Mouse (Mus musculus) adrenal gland, adult 18-20 months (tissue): ENCODE results near the gene Mapk3. TPM values are rescaled to one million over a fixed set of nuclear protein-coding genes. Genes with fewer than 3 reads are reported as not detected.
A peak's percentile ranks its signal among the peaks of the same experiment; 100 is the strongest.

Experiments
- DNase-seq, 2 experiments: peaks; one replicate each; pipeline ENCODE4 v3.0.0; 2021 to 2022; ENCODE audit warnings: low spot score in 2 of 2
- total RNA-seq, 2 experiments: library from RNA; stranded (reverse); gene quantifications; 1 replicate in 1 of 2; 2 replicates in 1 of 2; pipeline ENCODE4 v1.2.3; 2021

Gene Mapk3
- total RNA-seq, 2 experiments from 2014 or later, result 123 to 131 TPM

DNA sequence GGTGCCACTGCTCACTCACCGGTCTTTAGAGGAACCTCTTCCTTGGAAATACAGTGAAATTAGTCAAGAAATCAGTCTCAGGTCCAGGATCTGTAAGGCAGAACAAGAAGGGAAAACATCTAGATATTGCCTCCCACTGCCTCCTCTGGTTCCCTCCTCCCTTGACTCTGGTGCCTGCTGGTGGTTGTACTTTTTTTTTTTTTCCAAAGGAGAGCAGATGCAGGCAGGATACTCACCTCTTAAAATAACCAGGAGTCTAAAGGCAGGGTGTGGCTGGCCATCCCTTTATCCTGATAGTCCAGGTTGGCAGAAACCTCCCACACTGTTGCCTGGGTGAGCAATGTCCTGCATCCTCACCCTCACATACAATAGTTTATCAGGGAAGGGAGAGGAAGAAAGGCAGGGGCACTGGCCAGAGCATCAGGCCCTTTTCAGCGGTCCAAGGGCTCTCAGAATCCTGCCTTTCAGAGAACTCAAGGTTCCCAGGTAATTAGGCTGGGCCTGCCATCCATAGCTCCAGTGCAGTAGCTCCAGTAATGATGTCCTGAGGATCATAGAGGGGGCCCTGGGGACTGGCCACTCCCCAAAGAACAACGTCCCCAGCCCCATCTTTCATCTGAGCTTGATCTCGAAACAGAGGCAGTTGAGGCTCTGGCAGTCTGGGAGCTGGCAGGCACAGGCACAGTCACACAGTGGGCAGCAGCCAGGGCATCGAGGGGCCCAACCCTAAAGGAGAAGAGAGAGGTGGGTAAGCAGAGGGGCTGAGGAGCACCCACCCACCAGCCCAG is 41.1 kb downstream of the Mapk3 start:
- DNase-seq, result no peak

DNA sequence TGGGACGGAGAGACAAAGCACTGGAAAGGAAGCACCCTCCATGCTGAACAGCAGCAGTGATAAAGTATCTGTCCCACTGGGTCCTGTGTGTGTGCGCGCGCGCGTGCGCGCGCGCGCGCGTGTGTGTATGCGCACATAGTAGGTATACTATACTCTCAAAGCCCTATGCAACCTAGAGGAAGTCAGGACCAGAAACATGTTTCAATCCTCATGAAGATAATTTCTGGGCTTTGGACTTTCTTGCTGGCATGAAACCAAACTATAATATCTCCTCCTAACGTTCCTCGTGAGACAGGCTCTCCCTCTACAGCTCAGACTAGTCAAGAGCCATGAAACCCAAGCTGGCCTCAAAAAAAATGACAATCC is 41.6 kb downstream of the Mapk3 start:
- no peak for DNase-seq

DNA sequence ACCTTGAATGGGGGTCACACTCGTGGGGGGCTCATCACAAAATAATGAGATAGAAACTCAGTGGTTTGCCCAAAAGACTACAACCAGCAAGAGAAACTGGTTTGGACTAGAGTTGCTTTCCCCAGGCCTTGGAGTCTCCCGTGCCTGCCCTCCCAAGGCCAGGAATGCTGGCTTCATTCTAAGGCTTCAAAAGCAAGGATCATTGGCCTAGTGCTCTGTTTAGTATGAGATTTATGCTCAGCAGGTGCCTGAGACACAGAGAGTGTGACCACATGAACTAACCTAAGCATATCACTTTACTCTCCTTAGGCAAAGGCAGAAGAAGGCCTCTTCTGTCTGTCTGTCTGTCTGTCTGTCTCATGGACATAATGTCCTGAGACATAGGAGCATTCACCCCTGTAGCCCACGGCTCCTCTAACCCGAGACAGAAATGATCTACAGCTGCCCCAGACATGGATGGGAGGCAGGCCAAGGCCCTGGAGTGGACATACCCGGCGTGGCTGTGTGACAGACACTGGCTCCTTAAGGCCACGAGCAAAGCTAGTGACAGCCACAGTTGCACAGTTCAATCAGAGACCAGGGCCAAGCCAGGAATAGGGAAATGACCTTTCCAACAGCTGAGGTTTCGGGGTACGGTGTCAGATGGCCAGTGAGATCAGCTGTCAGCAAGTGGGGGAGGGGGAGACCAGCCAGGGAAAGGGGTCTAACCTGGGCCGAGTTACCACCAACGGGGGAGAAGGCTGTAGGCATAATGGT is 42.9 kb downstream of the Mapk3 start:
- no peak for DNase-seq

DNA sequence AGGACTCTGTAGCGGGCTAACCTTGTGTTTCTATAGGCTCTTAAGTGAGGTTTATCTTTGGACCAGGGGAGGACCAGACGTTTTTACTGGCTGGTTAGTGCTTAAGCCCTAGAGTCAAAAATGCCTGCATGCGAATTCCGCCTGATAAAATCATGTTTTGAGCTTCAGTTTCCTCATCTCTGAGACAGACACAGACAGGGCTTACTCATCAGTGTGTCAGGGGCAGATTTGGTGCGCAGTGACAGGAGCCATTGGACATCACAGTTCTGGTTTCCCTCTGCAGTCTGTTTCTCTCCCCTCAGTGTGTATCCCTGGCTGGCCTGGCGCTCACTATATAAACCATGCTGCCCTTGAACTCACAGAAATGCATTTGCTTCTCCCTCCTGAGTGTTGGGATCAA is 43.8 kb downstream of the Mapk3 start:
- no peak for DNase-seq

DNA sequence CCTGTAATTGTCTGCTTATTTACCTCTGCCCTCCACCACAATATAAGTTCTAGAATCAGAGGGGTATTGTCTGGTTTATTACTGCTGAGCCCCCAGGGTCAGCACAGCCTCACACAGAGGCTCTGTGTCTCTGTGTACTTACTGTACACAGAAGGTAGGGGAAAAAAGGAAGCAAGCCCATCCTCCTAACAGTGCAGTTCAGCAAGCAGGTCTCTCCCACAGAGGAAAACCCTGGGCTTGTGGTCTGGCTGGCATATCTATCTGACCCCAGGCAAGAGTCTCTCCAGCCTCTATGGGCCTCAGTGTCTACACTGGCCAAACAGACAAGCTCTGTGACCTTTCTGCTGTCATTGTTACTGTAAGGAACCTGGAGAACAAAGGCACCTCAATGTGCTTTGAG is 44.4 kb downstream of the Mapk3 start:
- peak in 1 of 2 experiments; percentile 14 for DNase-seq

DNA sequence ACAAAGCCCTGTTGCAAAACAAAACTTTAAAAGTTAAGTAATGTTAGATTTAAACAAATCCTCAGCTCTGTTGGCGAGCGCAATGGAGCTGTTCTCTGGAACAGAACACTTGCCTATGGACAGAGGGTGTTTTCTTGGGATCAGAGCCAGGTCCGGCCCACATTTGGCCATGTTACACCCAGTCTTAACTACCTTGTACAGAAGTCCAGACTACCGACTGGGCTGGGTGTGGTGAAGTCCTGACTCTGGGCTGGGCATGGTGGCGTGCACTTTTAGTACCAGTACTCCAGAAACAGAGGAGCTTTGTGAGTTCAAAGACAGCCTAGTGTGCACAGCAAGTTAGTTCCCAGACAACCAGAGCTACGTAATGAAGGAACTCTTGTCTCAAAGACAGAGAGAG is 47.6 kb downstream of the Mapk3 start:
- DNase-seq, result no peak

DNA sequence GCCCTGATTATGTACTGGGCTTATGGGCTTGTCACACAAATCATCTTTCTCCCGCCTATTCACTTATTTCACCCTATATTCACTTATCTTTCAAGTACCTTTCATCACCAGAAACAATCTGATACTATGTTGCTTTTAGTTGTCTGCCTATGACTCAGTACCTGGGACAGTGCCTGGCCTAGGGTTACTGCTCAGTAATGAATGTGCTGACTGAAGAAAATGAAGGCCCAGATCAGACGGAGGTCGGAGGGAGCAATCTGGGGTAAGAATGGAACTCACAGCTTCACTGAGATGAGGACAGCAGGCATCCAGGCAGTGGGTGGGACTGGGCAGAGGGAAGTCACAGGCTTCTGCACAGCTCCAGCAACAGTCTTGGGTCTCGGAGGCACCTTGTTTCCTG is 48.0 kb downstream of the Mapk3 start:
- no peak for DNase-seq

DNA sequence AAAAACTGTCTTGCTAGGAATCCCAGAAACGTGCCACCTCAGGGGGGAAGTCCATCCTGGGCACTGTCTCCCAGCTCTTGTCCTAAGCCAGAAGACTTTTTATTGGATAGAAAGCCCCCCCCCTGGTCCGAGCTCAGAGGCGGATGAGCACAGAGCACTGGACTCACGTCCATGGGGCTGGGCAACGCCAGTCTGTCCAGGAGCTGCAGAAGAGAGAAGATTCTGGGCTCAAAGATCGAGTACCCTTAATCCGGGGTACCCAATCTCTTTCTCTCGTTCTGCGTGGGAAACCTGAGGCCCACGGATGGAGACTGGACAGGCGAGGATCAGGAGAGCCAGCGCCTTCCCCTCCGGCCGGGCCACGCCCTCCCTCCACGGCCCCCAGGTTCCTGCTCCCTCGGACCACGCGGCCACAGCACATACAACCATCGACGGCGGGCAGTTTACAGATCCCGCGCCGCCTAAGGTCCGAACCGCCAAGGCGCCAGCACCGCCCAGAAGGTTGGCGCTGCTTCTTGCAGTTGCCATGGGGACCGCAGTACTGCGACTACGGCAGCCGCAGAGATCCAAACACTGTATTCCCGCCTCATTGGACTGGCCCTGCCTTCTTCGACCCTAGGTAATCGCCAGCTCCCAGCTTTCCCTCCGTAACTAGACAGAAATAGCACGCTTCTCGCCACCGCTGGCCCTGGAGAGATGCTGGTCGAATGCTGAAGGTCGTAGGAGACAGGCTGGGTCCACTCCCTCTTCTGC is 49.5 kb downstream of the Mapk3 start:
- peak; percentile 73 to 76 for DNase-seq

DNA sequence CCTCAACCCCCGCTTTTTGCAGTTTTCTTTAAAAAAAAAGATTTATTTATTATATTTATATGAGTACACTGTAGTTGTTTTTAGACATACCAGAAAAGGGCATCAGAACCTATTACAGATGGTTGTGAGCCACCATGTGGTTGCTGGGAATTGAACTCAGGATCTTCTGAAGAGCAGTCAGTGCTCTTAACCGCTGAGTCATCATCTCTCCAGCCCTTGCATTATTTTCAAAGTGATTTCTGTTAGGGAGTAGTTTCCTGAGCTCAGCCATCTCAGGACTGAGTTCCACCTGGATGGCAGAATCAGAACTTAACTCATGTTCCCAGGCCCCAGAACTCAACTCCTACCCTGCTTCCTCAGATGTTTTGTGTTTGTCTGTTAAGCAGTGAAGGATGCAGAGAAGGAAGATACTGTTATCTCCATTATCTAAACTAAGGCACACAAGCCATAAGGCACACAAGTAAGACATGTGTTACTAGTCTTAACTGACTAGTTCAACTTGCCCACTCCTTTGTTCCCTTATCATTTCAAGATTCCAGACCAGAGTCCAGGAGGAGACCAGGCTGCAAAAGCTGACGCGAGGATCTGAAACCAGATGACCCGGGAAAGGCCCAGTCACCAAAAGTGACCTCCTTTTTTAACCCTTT is 50.4 kb downstream of the Mapk3 start:
- DNase-seq, result no peak

Other genes starting within 250 kb of the Mapk3 start
- 100 to 1,000 TPM; 199 to 243 TPM for gene Eif3c, start 193.2 kb upstream of the Mapk3 start, total RNA-seq
- gene Apobr, start 174.7 kb upstream of the Mapk3 start, total RNA-seq, result 1 to 10 TPM; 2.4 to 3.2 TPM
- gene Cln3, start 173.8 kb upstream of the Mapk3 start, total RNA-seq, result 10 to 100 TPM; 34.6 to 35.8 TPM
- under 1 TPM in 1 of 2 experiments, not detected in 1; 0.38 TPM for gene Il27, start 164.7 kb upstream of the Mapk3 start, total RNA-seq
- 10 to 100 TPM; 13.6 to 26.7 TPM for gene Nupr1, start 128.7 kb upstream of the Mapk3 start, total RNA-seq
- 10 to 100 TPM; 39.6 to 50.1 TPM for gene Sgf29, start 110.3 kb upstream of the Mapk3 start, total RNA-seq
- 10 to 100 TPM; 48.0 to 52.5 TPM for gene Sult1a1, start 83.2 kb upstream of the Mapk3 start, total RNA-seq
- gene Bola2, start 64.2 kb upstream of the Mapk3 start, total RNA-seq, result 100 to 1,000 TPM in 1 of 2 experiments, 10 to 100 TPM in 1; 98.7 to 105 TPM
- gene Slx1b, start 63.8 kb upstream of the Mapk3 start, total RNA-seq, result 10 to 100 TPM in 1 of 2 experiments, 1 to 10 TPM in 1; 9.9 to 11.1 TPM
- 10 to 100 TPM; 19.0 to 21.7 TPM for gene Coro1a, start 51.8 kb upstream of the Mapk3 start, total RNA-seq
- gene Gdpd3, start 6.7 kb downstream of the Mapk3 start, total RNA-seq, result 1 to 10 TPM; 2.7 to 4.3 TPM
- gene Ypel3, start 17.4 kb downstream of the Mapk3 start, total RNA-seq, result 10 to 100 TPM; 93.7 to 95.0 TPM
- gene Tbx6, start 21.9 kb downstream of the Mapk3 start, total RNA-seq, result under 1 TPM; 0.53 to 0.64 TPM
- 10 to 100 TPM; 75.4 to 85.9 TPM for gene Ppp4c, start 32.9 kb downstream of the Mapk3 start, total RNA-seq
- 10 to 100 TPM; 17.1 to 63.4 TPM for gene Fam57b, start 38.1 kb downstream of the Mapk3 start, total RNA-seq
- not detected for gene 4930451I11Rik, start 72.0 kb downstream of the Mapk3 start, total RNA-seq
- gene Doc2a, start 87.8 kb downstream of the Mapk3 start, total RNA-seq, result under 1 TPM; 0.13 to 0.50 TPM
- gene Hirip3, start 102.4 kb downstream of the Mapk3 start, total RNA-seq, result 10 to 100 TPM in 1 of 2 experiments, 1 to 10 TPM in 1; 9.8 to 11.8 TPM
- 10 to 100 TPM; 38.4 to 42.5 TPM for gene Ino80e, start 102.8 kb downstream of the Mapk3 start, total RNA-seq
- 10 to 100 TPM; 67.1 to 70.6 TPM for gene Taok2, start 125.1 kb downstream of the Mapk3 start, total RNA-seq
- gene Tmem219, start 163.3 kb downstream of the Mapk3 start, total RNA-seq, result 10 to 100 TPM; 30.7 to 32.8 TPM
- gene Kctd13, start 169.3 kb downstream of the Mapk3 start, total RNA-seq, result 10 to 100 TPM; 18.7 to 21.8 TPM
- 1 to 10 TPM; 1.6 to 1.7 TPM for gene Asphd1, start 190.0 kb downstream of the Mapk3 start, total RNA-seq
- 10 to 100 TPM; 46.6 to 84.4 TPM for gene Sez6l2, start 191.0 kb downstream of the Mapk3 start, total RNA-seq
- 10 to 100 TPM; 75.0 to 82.1 TPM for gene Cdipt, start 216.3 kb downstream of the Mapk3 start, total RNA-seq
- under 1 TPM; 0.42 to 0.70 TPM for gene Cdiptos, start 216.5 kb downstream of the Mapk3 start, total RNA-seq